In the genomic region with DNA sequence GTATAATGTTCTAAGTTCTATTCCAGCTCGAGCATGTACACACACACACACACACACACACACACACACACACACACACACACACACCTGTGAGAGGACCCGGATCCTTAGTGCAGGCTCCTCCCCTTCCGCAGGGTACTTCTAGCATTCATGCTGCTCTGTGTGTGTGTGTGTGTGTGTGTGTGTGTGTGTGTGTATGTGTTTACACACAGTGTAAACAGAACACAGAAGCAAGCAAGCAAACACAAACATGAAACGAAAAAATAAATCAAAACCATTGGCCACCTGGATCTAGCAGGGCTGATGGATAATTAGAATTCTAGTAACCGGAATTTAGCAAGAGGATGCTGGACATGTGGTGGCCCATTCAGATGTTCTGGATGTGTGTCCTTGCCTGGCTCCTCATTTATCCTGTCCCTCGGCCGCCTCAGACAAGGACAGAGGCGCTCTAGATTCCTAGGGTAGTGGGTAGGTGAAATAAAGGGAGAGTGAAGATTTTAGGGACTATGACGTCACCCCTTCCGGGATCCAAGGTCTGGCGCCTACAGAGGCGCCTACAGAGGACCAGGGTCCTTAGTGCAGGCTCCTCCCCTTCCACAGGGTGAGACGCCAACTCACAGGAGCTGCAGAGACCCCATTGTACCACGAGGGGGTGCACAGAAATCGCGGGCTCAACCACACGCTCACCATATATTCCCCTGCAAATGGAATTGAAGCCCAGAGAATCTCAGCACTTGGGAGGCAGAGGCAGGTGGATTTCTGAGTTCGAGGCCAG, we compare ENCODE assay signal across 9 mouse cellular contexts. TPM values are rescaled to one million over a fixed set of nuclear protein-coding genes. Genes with fewer than 3 reads are reported as not detected.
DNase-seq lines count a peak whose midpoint lies in the region; ATAC-seq and TF ChIP-seq lines count a peak whose summit lies in the region.
"Had no signal": no experiment of that assay in that cellular context is flagged by ENCODE, and none has a peak within 500 bp of the region (broad histone marks: within the 10 kb centered on the region; RNA-seq: fewer than 3 reads in every experiment).

No protein-coding gene starts in this region.

- no peak overlapping the region for H3K4me2 ChIP-seq in forebrain, embryonic 14.5 days (ENCODE audit: low read length)
- peak overlapping the region; percentile 29; the same call in 1 of the 2 replicates for H3K4me2 ChIP-seq in lung, embryonic 14.5 days

- peak; percentile 82 for TF ChIP-seq CTCF in E14TG2a.4 (conservative IDR thresholded peaks at IDR 0.05; ENCODE audit: low read length)
- peak; percentile 91 for TF ChIP-seq CTCF in lung, embryonic 14.5 days (IDR thresholded peaks at IDR 0.05; ENCODE audit: low read depth)
- TF ChIP-seq CTCF in olfactory bulb, adult 2 months (IDR thresholded peaks at IDR 0.05; ENCODE audit: insufficient read depth, low read depth, low read length): peak; percentile 88; the same call in 1 of the 2 replicates

- H3K9me3 ChIP-seq in E14TG2a.4 (ENCODE audit: low read length): peaks cover 4% of the 10 kb centered on the region; the same call in 1 of the 2 replicates
- H3K9me3 ChIP-seq in forebrain, embryonic 14.5 days (replicated peaks; ENCODE audit: control insufficient read depth, low read length): no peaks in the 10 kb centered on the region
- no peaks in the 10 kb centered on the region for H3K9me3 ChIP-seq in lung, embryonic 14.5 days (ENCODE audit: low read depth, low read length)

- no peak overlapping the region; the same call in 1 of the 2 replicates for H3K4me3 ChIP-seq in E14TG2a.4 (replicated peaks; ENCODE audit: low read length)
- H3K4me3 ChIP-seq in forebrain, embryonic 14.5 days (ENCODE audit: low read depth, low read length): no peak overlapping the region
- no peak overlapping the region for H3K4me3 ChIP-seq in lung, embryonic 14.5 days (ENCODE audit: low read depth, low read length)
- H3K4me3 ChIP-seq in olfactory bulb, adult 2 months (ENCODE audit: insufficient read depth, low read depth, low read length): no peak overlapping the region

- H3K27me3 ChIP-seq in E14TG2a.4 (ENCODE audit: insufficient read depth, low read length): peaks cover 45% of the 10 kb centered on the region
- peaks cover 6% of the 10 kb centered on the region for H3K27me3 ChIP-seq in forebrain, embryonic 14.5 days (replicated peaks; ENCODE audit: control insufficient read depth, insufficient read depth, low read length)
- peaks cover 19% of the 10 kb centered on the region for H3K27me3 ChIP-seq in lung, embryonic 14.5 days (ENCODE audit: insufficient read depth, low read length)

- peak; percentile 69 for ATAC-seq in forebrain, embryonic 14.5 days
- peak; percentile 67 for ATAC-seq in lung, embryonic 14.5 days (ENCODE audit: insufficient read depth)

- WGBS in forebrain, embryonic 14.5 days: 26% methylated on average over 18 of the region's 18 CpGs
- 18% methylated on average over 18 of the region's 18 CpGs for WGBS in lung, embryonic 14.5 days
- WGBS in olfactory bulb, adult 2 months: 15% methylated on average over 18 of the region's 18 CpGs

- H3K9ac ChIP-seq in forebrain, embryonic 14.5 days (ENCODE audit: low read length): no peak overlapping the region
- H3K9ac ChIP-seq in lung, embryonic 14.5 days: no peak overlapping the region

- peak; percentile 51 for DNase-seq in c-Kit-positive CD71-positive TER-119-negative erythroid progenitor cells, embryonic 14.5 days (ENCODE audit: low read depth)
- peak; percentile 88 for DNase-seq in forebrain, embryonic 14.5 days (ENCODE audit: low spot score)
- DNase-seq in heart, postnatal 14 days: peak; percentile 79 to 85
- DNase-seq in layer of hippocampus, adult 18-20 months (ENCODE audit: low spot score in 2 of 2): peak; percentile 84 to 91
- DNase-seq in lung, embryonic 14.5 days: peak; percentile 93
- DNase-seq in thymus, adult 18-20 months: peak; percentile 66 to 75

- peaks cover 59% of the 10 kb centered on the region for H3K4me1 ChIP-seq in E14TG2a.4 (replicated peaks; ENCODE audit: low read depth, low read length)
- peaks cover 31% of the 10 kb centered on the region for H3K4me1 ChIP-seq in forebrain, embryonic 14.5 days (ENCODE audit: control insufficient read depth, insufficient read depth, low read length)
- H3K4me1 ChIP-seq in lung, embryonic 14.5 days (ENCODE audit: insufficient read depth): peaks cover 22% of the 10 kb centered on the region; the same call in 1 of the 2 replicates
- H3K4me1 ChIP-seq in olfactory bulb, adult 2 months (ENCODE audit: control insufficient read depth, insufficient read depth, low read length): peaks cover 34% of the 10 kb centered on the region

- no peak for TF ChIP-seq POLR2A in olfactory bulb, adult 2 months (IDR thresholded peaks at IDR 0.05; ENCODE audit: insufficient read depth, low read depth, low read length)

- no peaks in the 10 kb centered on the region for H3K36me3 ChIP-seq in E14TG2a.4 (ENCODE audit: insufficient read depth, low read length)
- H3K36me3 ChIP-seq in forebrain, embryonic 14.5 days (ENCODE audit: control insufficient read depth, insufficient read depth, low read length): no peaks in the 10 kb centered on the region
- H3K36me3 ChIP-seq in lung, embryonic 14.5 days (ENCODE audit: insufficient read depth): no peaks in the 10 kb centered on the region

- H3K27ac ChIP-seq in forebrain, embryonic 14.5 days (ENCODE audit: low read depth, low read length): 0 out of 2 replicates have a peak overlapping the region, but pooled peaks have one; percentile 21
- no peak overlapping the region for H3K27ac ChIP-seq in lung, embryonic 14.5 days (ENCODE audit: low read depth)
- peak overlapping the region; percentile 39 for H3K27ac ChIP-seq in olfactory bulb, adult 2 months (ENCODE audit: insufficient read depth, low read depth, low read length)

- intact Hi-C loops in heart, postnatal 14 days (cut with DNase I): loop anchor here (1.0 kb wide), 4 partner anchors 20 to 115 kb away; no protein-coding TSS in a partner anchor

RNA-seq across cellular contexts. Expression of a gene that starts 6.6 kb away (rescaled TPM):
- 48.1 and 63.2 TPM in 2 replicates for polyA plus RNA-seq in forebrain, embryonic 14.5 days (2014; fragmentation: Nextera tagmentation; extraction: Ambion mirVana)
- total RNA-seq in heart, postnatal 14 days (2021): 1 to 10 TPM; 3.6 to 4.0 TPM
- total RNA-seq in layer of hippocampus, adult 18-20 months (2021): 100 to 1,000 TPM; 370 to 415 TPM
- 3.1 and 3.3 TPM in 2 replicates for polyA plus RNA-seq in lung, embryonic 14.5 days (2014; fragmentation: Nextera tagmentation; extraction: Ambion mirVana)
- polyA plus RNA-seq in olfactory bulb, adult 2 months (2012; ENCODE audit: insufficient read depth, insufficient read length, low replicate concordance, missing spikeins): not detected in 2 replicates

RNA-seq across cellular contexts. Expression of a gene that starts 8.4 kb away (rescaled TPM):
- polyA plus RNA-seq in forebrain, embryonic 14.5 days (2014; fragmentation: Nextera tagmentation; extraction: Ambion mirVana): 55.5 and 61.9 TPM in 2 replicates
- not detected for total RNA-seq in heart, postnatal 14 days (2021)
- 100 to 1,000 TPM; 118 to 134 TPM for total RNA-seq in layer of hippocampus, adult 18-20 months (2021)
- 0.11 and 0.20 TPM in 2 replicates for polyA plus RNA-seq in lung, embryonic 14.5 days (2014; fragmentation: Nextera tagmentation; extraction: Ambion mirVana)
- not detected in 2 replicates for polyA plus RNA-seq in olfactory bulb, adult 2 months (2012; ENCODE audit: insufficient read depth, insufficient read length, low replicate concordance, missing spikeins)
- polyA plus RNA-seq: gonadal fat pad, adult 2 months had no signal

RNA-seq across cellular contexts. Expression of a gene that starts 27.1 kb away (rescaled TPM):
- polyA plus RNA-seq in forebrain, embryonic 14.5 days (2014; fragmentation: Nextera tagmentation; extraction: Ambion mirVana): 473 and 491 TPM in 2 replicates
- total RNA-seq in heart, postnatal 14 days (2021): 100 to 1,000 TPM; 228 to 250 TPM
- total RNA-seq in layer of hippocampus, adult 18-20 months (2021): 1,000 to 10,000 TPM; 2,132 to 2,161 TPM
- 139 and 155 TPM in 2 replicates for polyA plus RNA-seq in lung, embryonic 14.5 days (2014; fragmentation: Nextera tagmentation; extraction: Ambion mirVana)
- 1,020 and 1,388 TPM in 2 replicates for polyA plus RNA-seq in olfactory bulb, adult 2 months (2012; ENCODE audit: insufficient read depth, insufficient read length, low replicate concordance, missing spikeins)

RNA-seq across cellular contexts. Expression of a gene that starts 31.8 kb away (rescaled TPM):
- 3.8 and 3.9 TPM in 2 replicates for polyA plus RNA-seq in forebrain, embryonic 14.5 days (2014; fragmentation: Nextera tagmentation; extraction: Ambion mirVana)
- under 1 TPM; 0.07 TPM for total RNA-seq in heart, postnatal 14 days (2021)
- 10 to 100 TPM; 53.4 to 54.0 TPM for total RNA-seq in layer of hippocampus, adult 18-20 months (2021)
- polyA plus RNA-seq in lung, embryonic 14.5 days (2014; fragmentation: Nextera tagmentation; extraction: Ambion mirVana): 0.09 and 0.20 TPM in 2 replicates
- polyA plus RNA-seq in olfactory bulb, adult 2 months (2012; ENCODE audit: insufficient read depth, insufficient read length, low replicate concordance, missing spikeins): not detected in 2 replicates
- polyA plus RNA-seq: gonadal fat pad, adult 2 months had no signal

RNA-seq across cellular contexts. Expression of a gene that starts 41.5 kb away (rescaled TPM):
- polyA plus RNA-seq in forebrain, embryonic 14.5 days (2014; fragmentation: Nextera tagmentation; extraction: Ambion mirVana): 3.4 and 3.7 TPM in 2 replicates
- 10 to 100 TPM in 1 of 2 experiments, 1 to 10 TPM in 1; 9.8 to 10.3 TPM for total RNA-seq in heart, postnatal 14 days (2021)
- 1 to 10 TPM; 1.8 to 2.1 TPM for total RNA-seq in layer of hippocampus, adult 18-20 months (2021)
- 27.3 and 29.2 TPM in 2 replicates for polyA plus RNA-seq in lung, embryonic 14.5 days (2014; fragmentation: Nextera tagmentation; extraction: Ambion mirVana)
- polyA plus RNA-seq in olfactory bulb, adult 2 months (2012; ENCODE audit: insufficient read depth, insufficient read length, low replicate concordance, missing spikeins): not detected in 2 replicates

Comparison
In these comparisons a context has a peak if more than half of its experiments do, and no peak if none do; other contexts are left out.
1. RNA of a gene that starts 8.4 kb away (polyA plus RNA-seq): 55.5 to 61.9 TPM in forebrain, embryonic 14.5 days and not detected in olfactory bulb, adult 2 months; 0.11 to 0.20 TPM in lung, embryonic 14.5 days; every median in the first group is over 10 times any median in the second.
2. Peak in every context shown above with its lines, with median percentiles within 50 percentile points of each other: CTCF ChIP-seq and DNase-seq.